Comparison of ENCODE assay signal across 16 mouse cellular contexts in the genomic region with DNA sequence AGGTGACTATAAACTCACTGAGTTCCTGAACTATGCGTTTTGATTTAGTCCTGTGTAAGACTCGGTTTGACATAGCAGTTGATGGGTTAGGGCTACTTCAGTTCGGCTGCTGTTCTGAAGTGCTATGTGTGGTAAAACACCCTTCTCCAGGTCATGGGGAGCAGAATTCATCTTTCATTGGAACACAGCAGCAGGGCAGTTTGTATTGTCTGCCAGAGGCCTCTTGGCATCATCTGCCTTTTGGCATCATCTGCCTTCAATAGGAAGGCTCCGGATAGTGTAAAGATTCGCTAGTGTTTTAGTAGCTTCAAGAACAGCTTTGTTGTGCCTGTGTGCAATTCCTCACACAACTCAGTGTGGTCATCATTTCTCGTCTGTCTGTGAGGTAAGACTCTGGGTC.
DNase-seq lines count a peak whose midpoint lies in the region; ATAC-seq lines count a peak whose summit lies in the region.
"Had no signal": no experiment of that assay in that cellular context is flagged by ENCODE, and none has a peak within 500 bp of the region (broad histone marks: within the 10 kb centered on the region; RNA-seq: fewer than 3 reads in every experiment).

No protein-coding gene starts in this region.

- peak; percentile 28; the same call in 1 of the 2 replicates for ATAC-seq in cerebellum, adult (ENCODE audit: insufficient number of reproducible peaks, low FRiP score, low TSS enrichment)
- ATAC-seq: activated CD4-positive, CD25-positive, alpha-beta regulatory T cell, adult 4 months; CD4-positive, CD25-positive, alpha-beta regulatory T cell, adult 4 months; forebrain, embryonic 14.5 days; forebrain, embryonic 16.5 days; Patski had no signal

- no peak for DNase-seq in cerebellum, postnatal 36 days
- DNase-seq in cerebellum, postnatal 25 days, result peak; percentile 26 to 32
- no peak for DNase-seq in cerebellum, adult 11 months
- peak; percentile 59 for DNase-seq in brain, adult 2 months (ENCODE audit: low read depth, low spot score)
- DNase-seq: adrenal gland, adult 8-10 months; adrenal gland, postnatal 14 days; adrenal gland, postnatal 36 days; B cell, adult 2 months; cerebellum, adult 8-10 months; embryo, embryonic 11 days had no signal

Comparison
In these comparisons a context has a peak if more than half of its experiments do, and no peak if none do; other contexts are left out.
1. DNase-seq: peak in cerebellum, postnatal 25 days (2 of 2) and brain, adult 2 months (single experiment); none in cerebellum, postnatal 36 days (0 of 2) and cerebellum, adult 11 months (single experiment).